Mouse (Mus musculus) liver, embryonic 14.5 days (tissue): ENCODE data around the gene Efhc1.

Source experiments
- CTCF ChIP-seq: IDR thresholded peaks from 2 replicates; pipeline ENCODE4 v1.5.1; 2016; ENCODE audit warnings: antibody characterized with exemption, low read depth, control low read depth
- EP300 ChIP-seq: IDR thresholded peaks from 2 replicates; pipeline ENCODE4 v1.6.1; 2016; ENCODE audit warnings: antibody characterized with exemption, low read depth

DNA sequence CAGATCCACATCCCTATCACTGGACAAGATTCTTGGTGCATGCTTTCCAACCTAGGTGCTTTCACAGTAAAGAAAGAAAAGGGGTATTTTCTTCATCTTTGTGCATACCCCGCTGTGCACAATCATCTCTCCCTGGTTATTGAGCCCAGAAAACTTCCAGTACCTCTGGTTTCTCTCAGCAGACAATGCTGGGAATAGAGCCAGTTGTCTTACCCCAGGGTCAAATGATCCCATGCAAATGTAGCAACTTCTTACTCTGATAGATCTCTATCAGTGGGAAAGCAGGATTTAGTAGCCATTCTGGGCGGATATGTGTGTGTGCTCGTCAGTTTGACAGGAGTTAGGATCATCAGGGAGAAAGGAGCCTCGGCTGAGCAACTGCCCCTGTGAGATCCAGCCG lies 35.8 kb upstream of the Efhc1 start:
- TF ChIP-seq EP300 = no peak
- TF ChIP-seq CTCF = no peak
